Mouse (Mus musculus): ENCODE measurements around the gene Zbp1. TPM values are rescaled to one million over a fixed set of nuclear protein-coding genes. Genes with fewer than 3 reads are reported as not detected.

Zbp1 gene
- polyA plus RNA-seq, 1 experiment from 2014 or later, result 0.23 TPM

- Histone ChIP-seq H3K9ac (replicated peaks) (no peak overlapping the region), H3K4me1 (peaks cover 2% of the 10 kb centered on the region; the same call in 1 of the 2 replicates), H3K27ac (replicated peaks) (no peak overlapping the region), H3K9me3 (no peaks in the 10 kb centered on the region), H3K36me3 (peaks cover 22% of the 10 kb centered on the region), H3K4me3 (no peak overlapping the region), H3K27me3 (no peaks in the 10 kb centered on the region), H3K4me2 (replicated peaks) (no peak overlapping the region)
- WGBS, result 65% methylated on average over 7 of the region's 7 CpGs
- ATAC-seq (replicated peaks), result no peak
Measured at GRCm38 (mm10) chr2:173224832-173225231, 6.1 kb upstream of the Zbp1 start.

- no peak for ATAC-seq (replicated peaks)
- Histone ChIP-seq H3K9ac (replicated peaks) (no peak overlapping the region), H3K27ac (replicated peaks) (no peak overlapping the region), H3K9me3 (no peaks in the 10 kb centered on the region), H3K36me3 (peaks cover 22% of the 10 kb centered on the region), H3K27me3 (no peaks in the 10 kb centered on the region), H3K4me3 (no peak overlapping the region), H3K4me1 (no peaks in the 10 kb centered on the region), H3K4me2 (replicated peaks) (no peak overlapping the region)
- WGBS, result 81% methylated on average over 3 of the region's 3 CpGs
Measured at GRCm38 (mm10) chr2:173224097-173224496, 5.4 kb upstream of the Zbp1 start.

GRCm38 (mm10) chr2:173223496-173223895, 4.8 kb upstream of the Zbp1 start:
- Histone ChIP-seq H3K36me3 (peaks cover 19% of the 10 kb centered on the region), H3K4me2 (replicated peaks) (no peak overlapping the region), H3K27ac (replicated peaks) (no peak overlapping the region), H3K9me3 (no peaks in the 10 kb centered on the region), H3K9ac (replicated peaks) (no peak overlapping the region), H3K4me3 (no peak overlapping the region), H3K4me1 (no peaks in the 10 kb centered on the region), H3K27me3 (no peaks in the 10 kb centered on the region)
- 79% methylated on average over 3 of the region's 3 CpGs for WGBS
- no peak for ATAC-seq (replicated peaks)

- 93% methylated on average over 9 of the region's 9 CpGs for WGBS
- H3K9ac ChIP-seq (replicated peaks), result no peak overlapping the region
- no peak overlapping the region for H3K4me2 ChIP-seq (replicated peaks)
- 0 out of 2 replicates have a peak, but pooled peaks cover 3% of the 10 kb centered on the region for H3K36me3 ChIP-seq
- ATAC-seq (replicated peaks), result no peak
- H3K4me1 ChIP-seq, result no peaks in the 10 kb centered on the region
- H3K27me3 ChIP-seq, result no peaks in the 10 kb centered on the region
- H3K9me3 ChIP-seq, result no peaks in the 10 kb centered on the region
- H3K27ac ChIP-seq (replicated peaks), result no peak overlapping the region
- no peak overlapping the region for H3K4me3 ChIP-seq
Measured at GRCm38 (mm10) chr2:173220754-173221153, 2.0 kb upstream of the Zbp1 start.

GRCm38 (mm10) chr2:173219256-173219954, 682 bp upstream of the Zbp1 start:
- Histone ChIP-seq H3K36me3 (no peaks in the 10 kb centered on the region), H3K4me2 (replicated peaks) (no peak overlapping the region), H3K4me3 (no peak overlapping the region), H3K27ac (replicated peaks) (no peak overlapping the region), H3K9ac (replicated peaks) (no peak overlapping the region), H3K9me3 (no peaks in the 10 kb centered on the region), H3K27me3 (no peaks in the 10 kb centered on the region), H3K4me1 (no peaks in the 10 kb centered on the region)
- ATAC-seq (replicated peaks), result 0 out of 2 replicates have a peak, but pooled peaks have one; percentile 17
- WGBS, result 47% methylated on average over 10 of the region's 10 CpGs

GRCm38 (mm10) chr2:173217763-173218258, 912 bp downstream of the Zbp1 start:
- no peaks in the 10 kb centered on the region for H3K27me3 ChIP-seq
- H3K36me3 ChIP-seq, result no peaks in the 10 kb centered on the region
- H3K9me3 ChIP-seq, result no peaks in the 10 kb centered on the region
- ATAC-seq (replicated peaks), result no peak
- no peak overlapping the region for H3K9ac ChIP-seq (replicated peaks)
- no peak overlapping the region for H3K4me3 ChIP-seq
- H3K4me1 ChIP-seq, result no peaks in the 10 kb centered on the region
- 91% methylated on average over 5 of the region's 5 CpGs for WGBS
- H3K4me2 ChIP-seq (replicated peaks), result no peak overlapping the region
- no peak overlapping the region for H3K27ac ChIP-seq (replicated peaks)

GRCm38 (mm10) chr2:173217246-173217645, 1.5 kb downstream of the Zbp1 start:
- Histone ChIP-seq H3K36me3 (no peaks in the 10 kb centered on the region), H3K4me1 (no peaks in the 10 kb centered on the region), H3K27ac (replicated peaks) (no peak overlapping the region), H3K27me3 (no peaks in the 10 kb centered on the region), H3K4me2 (replicated peaks) (no peak overlapping the region), H3K4me3 (no peak overlapping the region), H3K9me3 (no peaks in the 10 kb centered on the region), H3K9ac (replicated peaks) (no peak overlapping the region)
- 74% methylated on average over 3 of the region's 3 CpGs for WGBS
- ATAC-seq (replicated peaks), result no peak

- no peak overlapping the region for H3K27ac ChIP-seq (replicated peaks)
- H3K9ac ChIP-seq (replicated peaks), result no peak overlapping the region
- H3K4me1 ChIP-seq, result no peaks in the 10 kb centered on the region
- 94% methylated on average over 7 of the region's 7 CpGs for WGBS
- H3K27me3 ChIP-seq, result no peaks in the 10 kb centered on the region
- H3K4me2 ChIP-seq (replicated peaks), result no peak overlapping the region
- ATAC-seq (replicated peaks), result no peak
- no peaks in the 10 kb centered on the region for H3K9me3 ChIP-seq
- H3K4me3 ChIP-seq, result no peak overlapping the region
- no peaks in the 10 kb centered on the region for H3K36me3 ChIP-seq
Measured at GRCm38 (mm10) chr2:173216840-173217239, 1.9 kb downstream of the Zbp1 start.

GRCm38 (mm10) chr2:173212227-173212626, 6.5 kb downstream of the Zbp1 start:
- ATAC-seq (replicated peaks), result no peak
- Histone ChIP-seq H3K4me3 (no peak overlapping the region), H3K27me3 (no peaks in the 10 kb centered on the region), H3K27ac (replicated peaks) (no peak overlapping the region), H3K4me2 (replicated peaks) (no peak overlapping the region), H3K36me3 (no peaks in the 10 kb centered on the region), H3K9me3 (no peaks in the 10 kb centered on the region), H3K9ac (replicated peaks) (no peak overlapping the region), H3K4me1 (no peaks in the 10 kb centered on the region)
- WGBS, result 74% methylated on average over 4 of the region's 4 CpGs

GRCm38 (mm10) chr2:173209091-173209815, 9.5 kb downstream of the Zbp1 start:
- Histone ChIP-seq H3K27me3 (no peaks in the 10 kb centered on the region), H3K36me3 (no peaks in the 10 kb centered on the region), H3K4me2 (replicated peaks) (no peak overlapping the region), H3K9ac (replicated peaks) (no peak overlapping the region), H3K27ac (replicated peaks) (no peak overlapping the region), H3K4me3 (no peak overlapping the region), H3K4me1 (no peaks in the 10 kb centered on the region), H3K9me3 (no peaks in the 10 kb centered on the region)
- 94% methylated on average over 7 of the region's 7 CpGs for WGBS
- ATAC-seq (replicated peaks), result no peak

GRCm38 (mm10) chr2:173207051-173207450, 11.7 kb downstream of the Zbp1 start:
- no peaks in the 10 kb centered on the region for H3K36me3 ChIP-seq
- no peak overlapping the region for H3K4me3 ChIP-seq
- no peaks in the 10 kb centered on the region for H3K27me3 ChIP-seq
- H3K9me3 ChIP-seq, result no peaks in the 10 kb centered on the region
- H3K9ac ChIP-seq (replicated peaks), result no peak overlapping the region
- H3K27ac ChIP-seq (replicated peaks), result no peak overlapping the region
- H3K4me2 ChIP-seq (replicated peaks), result no peak overlapping the region
- no peak for ATAC-seq (replicated peaks)
- H3K4me1 ChIP-seq, result no peaks in the 10 kb centered on the region
- WGBS, result 96% methylated on average over 3 of the region's 3 CpGs

- Histone ChIP-seq H3K4me1 (no peaks in the 10 kb centered on the region), H3K9me3 (no peaks in the 10 kb centered on the region), H3K36me3 (no peaks in the 10 kb centered on the region), H3K27me3 (no peaks in the 10 kb centered on the region), H3K27ac (replicated peaks) (no peak overlapping the region), H3K4me2 (replicated peaks) (no peak overlapping the region), H3K4me3 (no peak overlapping the region), H3K9ac (replicated peaks) (no peak overlapping the region)
- ATAC-seq (replicated peaks), result no peak
- WGBS, result 95% methylated on average over 14 of the region's 14 CpGs
Measured at GRCm38 (mm10) chr2:173205563-173206099, 13.1 kb downstream of the Zbp1 start.
